Mouse (Mus musculus) gastrocnemius, postnatal 10 days (tissue): ENCODE data around the gene Ttyh3. TPM values are rescaled to one million over a fixed set of nuclear protein-coding genes. Genes with fewer than 3 reads are reported as not detected.

Experiments
- DNase-seq: peaks from one replicate; pipeline ENCODE4 v3.0.0; 2021; ENCODE audit warnings: mixed read lengths
- total RNA-seq, 2 experiments: library from RNA; stranded (reverse); gene quantifications; 2 replicates each; pipeline ENCODE4 v1.2.3; 2021

Gene Ttyh3
- total RNA-seq, 2 experiments from 2014 or later, result 33.4 to 42.5 TPM

GRCm38 (mm10) chr5:140575381-140575866, 73.4 kb downstream of the Ttyh3 start:
- DNase-seq, result no peak

- DNase-seq, result no peak
Measured at GRCm38 (mm10) chr5:140572611-140573010, 76.2 kb downstream of the Ttyh3 start.

GRCm38 (mm10) chr5:140571673-140572072, 77.2 kb downstream of the Ttyh3 start:
- DNase-seq, result peak; percentile 83

- no peak for DNase-seq
Measured at GRCm38 (mm10) chr5:140571201-140571600, 77.6 kb downstream of the Ttyh3 start.

Other genes with a start within 250 kb of the Ttyh3 start
- gene Eif3b, start 229.7 kb downstream of the Ttyh3 start, total RNA-seq, result 10 to 100 TPM; 96.5 to 98.6 TPM
- not detected for gene Gm4869, start 203.4 kb downstream of the Ttyh3 start, total RNA-seq
- 10 to 100 TPM in 1 of 2 experiments, 1 to 10 TPM in 1; 9.6 to 14.5 TPM for gene Chst12, start 143.5 kb downstream of the Ttyh3 start, total RNA-seq
- gene Grifin, start 84.0 kb downstream of the Ttyh3 start, total RNA-seq, result not detected
- gene Lfng, start 41.7 kb downstream of the Ttyh3 start, total RNA-seq, result 1 to 10 TPM; 7.1 to 9.0 TPM
- gene Iqce, start 53.3 kb upstream of the Ttyh3 start, total RNA-seq, result 1 to 10 TPM; 8.3 to 9.0 TPM
- gene Brat1, start 56.0 kb upstream of the Ttyh3 start, total RNA-seq, result 1 to 10 TPM; 8.9 to 9.4 TPM
- 1 to 10 TPM in 1 of 2 experiments, under 1 TPM in 1; 0.45 to 1.1 TPM for gene Amz1, start 75.1 kb upstream of the Ttyh3 start, total RNA-seq
- 10 to 100 TPM; 38.2 to 42.4 TPM for gene Gna12, start 181.4 kb upstream of the Ttyh3 start, total RNA-seq